Mouse (Mus musculus) forelimb bud, embryonic 11.5 days (tissue): Measurements from ENCODE around the gene Vmn1r117.
"Not testable (repeated sequence)": the region's sequence is repeated elsewhere in the genome, so short reads cannot be mapped to it uniquely, and the experiment has no call there.

ENCODE experiments used
- DNase-seq: peaks from one replicate; pipeline ENCODE4 v3.0.0-alpha.2; 2012; ENCODE audit warnings: low read depth, low spot score

The Vmn1r117 gene

DNA sequence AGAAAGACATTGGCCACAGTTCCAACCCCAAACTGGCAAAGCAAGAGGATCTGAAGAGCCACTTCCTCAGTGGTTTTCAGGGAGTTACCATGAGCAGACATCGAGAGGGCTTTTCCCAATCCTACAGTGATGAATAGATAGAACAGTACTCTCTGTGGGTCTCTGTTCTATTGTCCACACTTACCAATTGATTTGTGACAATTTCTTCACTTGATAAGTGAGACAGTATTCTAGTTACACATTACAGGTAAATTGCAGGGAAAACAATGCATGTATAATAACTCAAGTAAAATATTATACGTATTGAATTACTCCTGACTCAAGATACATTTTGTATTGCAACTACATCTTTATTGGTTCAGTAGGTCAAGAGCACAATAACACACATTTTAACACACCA, at the start of gene Vmn1r117:
TSS of gene Vmn1r117 (minus strand) at position 101 of the 400 bp plus-strand sequence.
- DNase-seq: not testable (repeated sequence)

- DNase-seq: not testable (repeated sequence)
Observed at GRCm38 (mm10) chr7:20912247-20912646, 28.3 kb upstream of the Vmn1r117 start, which contains the start of gene Vmn1r118. Gene Vmn1r118, minus strand, starts transcription at chr7:20912347.

DNA sequence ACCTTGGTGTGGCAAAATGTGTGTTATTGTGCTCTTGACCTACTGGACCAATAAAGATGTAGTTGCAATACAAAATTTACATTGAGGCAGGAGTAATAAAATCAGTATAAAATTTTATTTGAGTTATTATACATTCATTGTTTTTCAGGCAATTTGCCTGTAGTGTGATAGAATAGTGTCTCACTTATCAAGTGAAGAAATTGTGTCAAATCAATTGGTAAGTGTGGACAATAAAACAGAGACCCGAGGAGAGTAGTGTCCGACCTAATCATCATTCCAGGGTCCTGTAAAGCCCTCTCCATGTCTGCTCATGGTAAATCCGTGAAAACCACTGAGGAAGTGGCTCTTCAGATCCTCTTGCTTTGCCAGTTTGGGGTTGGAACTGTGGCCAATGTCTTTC, 12.0 kb downstream of the Vmn1r117 start, which contains the start of gene Vmn1r116:
TSS of gene Vmn1r116 (plus strand) at position 301 of the 400 bp plus-strand sequence.
- DNase-seq: not testable (repeated sequence)

- not testable (repeated sequence) for DNase-seq
Observed at GRCm38 (mm10) chr7:20844885-20845284, 39.0 kb downstream of the Vmn1r117 start, which contains the start of gene Vmn1r115. Gene Vmn1r115, minus strand, starts transcription at chr7:20844985.
